In genomic region chr11:5592336-5592735, GRCm38 (mm10) we compare ENCODE assay signal across 9 mouse cellular contexts. TPM values are rescaled to one million over a fixed set of nuclear protein-coding genes. Genes with fewer than 3 reads are reported as not detected.
DNase-seq lines count a peak whose midpoint lies in the region; ATAC-seq and TF ChIP-seq lines count a peak whose summit lies in the region.
"Had no signal": no experiment of that assay in that cellular context is flagged by ENCODE, and none has a peak within 500 bp of the region (broad histone marks: within the 10 kb centered on the region; RNA-seq: fewer than 3 reads in every experiment).

No protein-coding gene starts in this region.

- DNase-seq in hindbrain, postnatal 0 days (ENCODE audit: low spot score): peak; percentile 65
- peak; percentile 92 for DNase-seq in adipocyte (ENCODE audit: low spot score)
- DNase-seq in cerebellum, postnatal 4 days (ENCODE audit: low spot score in 2 of 2): peak; percentile 31 to 56
- peak; percentile 30 to 55 for DNase-seq in layer of hippocampus, adult 2 months (ENCODE audit: low spot score in 2 of 2)
- DNase-seq in right cerebral cortex, postnatal 14 days: peak; percentile 55
- no peak for DNase-seq in c-Kit-positive CD71-positive TER-119-positive erythroid progenitor cells, embryonic 14.5 days (ENCODE audit: low spot score)

- no peak for TF ChIP-seq CTCF in hindbrain, postnatal 0 days (IDR thresholded peaks at IDR 0.05; ENCODE audit: low read depth)
- TF ChIP-seq CTCF in layer of hippocampus, adult 2 months (conservative IDR thresholded peaks at IDR 0.05): no peak

- H3K4me1 ChIP-seq in hindbrain, postnatal 0 days (ENCODE audit: insufficient read depth, low read length): no peaks in the 10 kb centered on the region
- no peaks in the 10 kb centered on the region for H3K4me1 ChIP-seq in hindbrain, embryonic 12.5 days
- H3K4me1 ChIP-seq: hindbrain, embryonic 15.5 days had no signal

- H3K9me3 ChIP-seq in hindbrain, postnatal 0 days (ENCODE audit: low read length): no peaks in the 10 kb centered on the region
- no peaks in the 10 kb centered on the region for H3K9me3 ChIP-seq in hindbrain, embryonic 12.5 days (replicated peaks)
- H3K9me3 ChIP-seq: hindbrain, embryonic 15.5 days had no signal

- H3K36me3 ChIP-seq in hindbrain, postnatal 0 days (ENCODE audit: insufficient read depth, low read length): no peaks in the 10 kb centered on the region
- no peaks in the 10 kb centered on the region for H3K36me3 ChIP-seq in hindbrain, embryonic 12.5 days
- H3K36me3 ChIP-seq: hindbrain, embryonic 15.5 days had no signal

- no peak overlapping the region for H3K4me2 ChIP-seq in hindbrain, postnatal 0 days (ENCODE audit: low read depth, low read length)
- no peak overlapping the region for H3K4me2 ChIP-seq in hindbrain, embryonic 12.5 days (replicated peaks)
- H3K4me2 ChIP-seq: hindbrain, embryonic 15.5 days had no signal

- H3K9ac ChIP-seq in hindbrain, postnatal 0 days (replicated peaks; ENCODE audit: low read length): no peak overlapping the region
- H3K9ac ChIP-seq in hindbrain, embryonic 12.5 days: no peak overlapping the region
- H3K9ac ChIP-seq: hindbrain, embryonic 15.5 days had no signal

- no peak overlapping the region for H3K4me3 ChIP-seq in hindbrain, postnatal 0 days (ENCODE audit: low read length)
- no peak overlapping the region for H3K4me3 ChIP-seq in hindbrain, embryonic 12.5 days
- H3K4me3 ChIP-seq in layer of hippocampus, adult 2 months: no peak overlapping the region
- H3K4me3 ChIP-seq: hindbrain, embryonic 15.5 days had no signal

- WGBS in hindbrain, postnatal 0 days: 27% methylated on average over 6 of the region's 6 CpGs
- WGBS in hindbrain, embryonic 12.5 days: 82% methylated on average over 6 of the region's 6 CpGs

- ATAC-seq in hindbrain, postnatal 0 days: no peak
- ATAC-seq in hindbrain, embryonic 12.5 days (ENCODE audit: low FRiP score): no peak
- no peak for ATAC-seq in inflammation-experienced regulatory T-cells, adult 6 months

- no peak overlapping the region for H3K27ac ChIP-seq in hindbrain, postnatal 0 days
- no peak overlapping the region for H3K27ac ChIP-seq in hindbrain, embryonic 12.5 days
- H3K27ac ChIP-seq in layer of hippocampus, adult 2 months: no peak overlapping the region
- H3K27ac ChIP-seq: hindbrain, embryonic 15.5 days had no signal

- H3K27me3 ChIP-seq in hindbrain, postnatal 0 days (ENCODE audit: insufficient read depth, low read length): no peaks in the 10 kb centered on the region
- no peaks in the 10 kb centered on the region for H3K27me3 ChIP-seq in hindbrain, embryonic 12.5 days
- H3K27me3 ChIP-seq: hindbrain, embryonic 15.5 days had no signal

RNA-seq across cellular contexts. Expression of gene Ankrd36, which starts 22.9 kb away (rescaled TPM):
- not detected in 2 replicates for total RNA-seq in hindbrain, postnatal 0 days (2014; rRNA removed)
- polyA plus RNA-seq in hindbrain, postnatal 0 days (2015; fragmentation: Nextera tagmentation; extraction: Ambion mirVana): not detected in 2 replicates
- polyA plus RNA-seq in hindbrain, embryonic 12.5 days (2016; fragmentation: Nextera tagmentation; extraction: Ambion mirVana): 0.15 TPM in 1 of 2 replicates, not detected in the other
- total RNA-seq in layer of hippocampus, adult 2 months (2021): not detected
- polyA plus RNA-seq in inflammation-experienced regulatory T-cells, adult 6 months (2017; shearing (Covaris generic)): not detected
- polyA plus RNA-seq: hindbrain, embryonic 15.5 days had no signal

RNA-seq across cellular contexts. Expression of gene Ccdc117, which starts 50.3 kb away (rescaled TPM):
- total RNA-seq in hindbrain, postnatal 0 days (2014; rRNA removed): 10.1 and 10.5 TPM in 2 replicates
- polyA plus RNA-seq in hindbrain, postnatal 0 days (2015; fragmentation: Nextera tagmentation; extraction: Ambion mirVana): 5.8 and 6.6 TPM in 2 replicates
- 23.1 and 25.3 TPM in 2 replicates for polyA plus RNA-seq in hindbrain, embryonic 12.5 days (2016; fragmentation: Nextera tagmentation; extraction: Ambion mirVana)
- total RNA-seq in layer of hippocampus, adult 2 months (2021): 10 to 100 TPM; 11.8 to 13.9 TPM
- polyA plus RNA-seq in inflammation-experienced regulatory T-cells, adult 6 months (2017; shearing (Covaris generic)): 1 to 10 TPM; 3.3 to 5.9 (median 3.6) TPM
